In the genomic region with DNA sequence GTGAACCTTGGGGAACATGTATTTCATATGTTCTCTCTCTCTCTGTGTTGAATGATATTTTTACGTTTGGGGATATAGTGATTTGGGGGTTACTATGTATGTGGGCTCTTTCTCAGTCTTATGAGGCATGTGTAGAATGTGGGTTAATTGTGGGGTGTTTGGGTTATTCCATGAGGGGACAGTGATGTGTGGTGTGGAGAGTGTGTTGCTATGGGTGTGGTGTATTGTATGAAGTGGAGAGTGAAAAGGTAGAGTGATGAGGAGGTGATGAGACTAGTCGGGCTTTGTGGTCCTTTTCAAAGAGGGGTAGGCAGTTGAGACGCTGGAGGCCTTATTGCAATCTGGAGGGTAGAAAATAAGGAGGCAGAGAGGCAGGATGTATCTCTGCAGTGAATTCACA, we compare ENCODE assay signal across 8 mouse cellular contexts. TPM values are rescaled to one million over a fixed set of nuclear protein-coding genes. Genes with fewer than 3 reads are reported as not detected.
DNase-seq lines count a peak whose midpoint lies in the region; ATAC-seq lines count a peak whose summit lies in the region.

No protein-coding gene starts in this region.

- WGBS in heart, embryonic 15.5 days: 0% methylated on average over 3 of the region's 3 CpGs
- 0% methylated on average over 3 of the region's 3 CpGs for WGBS in forebrain, embryonic 16.5 days
- WGBS in macrophage (ENCODE audit: missing documents): 3% methylated on average over 3 of the region's 3 CpGs

- intact Hi-C loops in heart, postnatal 10 days (cut with DNase I): no loop called here
- intact Hi-C loops in left cerebral cortex, postnatal 25 days (cut with DNase I): no loop called here

- no peak for ATAC-seq in heart, embryonic 15.5 days (replicated peaks; ENCODE audit: insufficient number of reproducible peaks, insufficient read depth, low FRiP score, low read depth)
- 0 out of 2 replicates have a peak, but pooled peaks have one; percentile 2 for ATAC-seq in forebrain, embryonic 16.5 days
- no peak for ATAC-seq in activated CD4-positive, CD25-positive, alpha-beta regulatory T cell, adult 4 months

- DNase-seq in heart, postnatal 10 days: no peak
- DNase-seq in T-cell, adult 2 months (ENCODE audit: low spot score): peak; percentile 3
- DNase-seq in layer of hippocampus, adult 9-11 months: no peak
- no peak for DNase-seq in left cerebral cortex, postnatal 25 days (ENCODE audit: low spot score in 2 of 2)

- H3K4me1 ChIP-seq in heart, embryonic 15.5 days (replicated peaks): peaks cover 11% of the 10 kb centered on the region
- peaks cover 9% of the 10 kb centered on the region for H3K4me1 ChIP-seq in forebrain, embryonic 16.5 days (replicated peaks; ENCODE audit: control insufficient read depth, insufficient read depth, low read length)

- peak overlapping the region; percentile 99 for H3K27ac ChIP-seq in heart, embryonic 15.5 days
- peak overlapping the region; percentile 93 for H3K27ac ChIP-seq in forebrain, embryonic 16.5 days (ENCODE audit: low read length)
- H3K27ac ChIP-seq in macrophage: peak overlapping the region; percentile 45

- peak overlapping the region; percentile 67 for H3K4me3 ChIP-seq in heart, embryonic 15.5 days
- H3K4me3 ChIP-seq in forebrain, embryonic 16.5 days (replicated peaks; ENCODE audit: low read length): peak overlapping the region; percentile 90
- H3K4me3 ChIP-seq in macrophage (ENCODE audit: inconsistent target): peak overlapping the region; percentile 90

- H3K9ac ChIP-seq in heart, embryonic 15.5 days: peak overlapping the region; percentile 74
- H3K9ac ChIP-seq in forebrain, embryonic 16.5 days (replicated peaks; ENCODE audit: low read depth, low read length): peak overlapping the region; percentile 85

- no peaks in the 10 kb centered on the region for H3K9me3 ChIP-seq in heart, embryonic 15.5 days (replicated peaks)
- no peaks in the 10 kb centered on the region for H3K9me3 ChIP-seq in forebrain, embryonic 16.5 days (ENCODE audit: control insufficient read depth, low read length)

- H3K4me2 ChIP-seq in heart, embryonic 15.5 days: peak overlapping the region; percentile 74
- peak overlapping the region; percentile 80 for H3K4me2 ChIP-seq in forebrain, embryonic 16.5 days (ENCODE audit: low read length)

- no peaks in the 10 kb centered on the region for H3K36me3 ChIP-seq in heart, embryonic 15.5 days
- H3K36me3 ChIP-seq in forebrain, embryonic 16.5 days (ENCODE audit: control insufficient read depth, insufficient read depth): no peaks in the 10 kb centered on the region
- H3K36me3 ChIP-seq in macrophage (ENCODE audit: inconsistent target): no peaks in the 10 kb centered on the region

- H3K79me2 ChIP-seq in macrophage (ENCODE audit: inconsistent target): peaks cover 53% of the 10 kb centered on the region

- no peaks in the 10 kb centered on the region for H3K27me3 ChIP-seq in heart, embryonic 15.5 days
- H3K27me3 ChIP-seq in forebrain, embryonic 16.5 days (replicated peaks; ENCODE audit: control insufficient read depth, insufficient read depth, low read length): no peaks in the 10 kb centered on the region

RNA-seq across cellular contexts. Expression of gene Faf1, which starts 0.8 kb away (rescaled TPM):
- polyA plus RNA-seq in heart, embryonic 15.5 days (2015; fragmentation: Nextera tagmentation; extraction: Ambion mirVana): 19.3 TPM in 2 replicates
- total RNA-seq in heart, postnatal 10 days (2021): 10 to 100 TPM; 31.4 to 33.2 TPM
- polyA plus RNA-seq in forebrain, embryonic 16.5 days (2015; fragmentation: Nextera tagmentation; extraction: Ambion mirVana): 28.3 and 32.1 TPM in 2 replicates
- 10 to 100 TPM; 10.6 to 77.5 (median 60.7) TPM for total RNA-seq in macrophage (2018; cell fraction: chromatin; rRNA removed)
- total RNA-seq in macrophage (2018; cell fraction: cytosol; rRNA removed): 10 to 100 TPM; 14.9 to 23.3 (median 18.8) TPM
- 10 to 100 TPM; 11.7 to 51.8 (median 32.3) TPM for total RNA-seq in macrophage (2018; cell fraction: nucleus; rRNA removed)
- 15.1 to 23.0 TPM (median 20.8 TPM) in 3 replicates for polyA plus RNA-seq in macrophage (2018)
- 1 to 10 TPM; 3.7 to 5.0 TPM for polyA plus RNA-seq in activated CD4-positive, CD25-positive, alpha-beta regulatory T cell, adult 4 months (2017; shearing (Covaris generic))
- 10 to 100 TPM; 22.2 to 22.6 TPM for total RNA-seq in left cerebral cortex, postnatal 25 days (2021)

RNA-seq across cellular contexts. Expression of gene Cdkn2c, which starts 10.2 kb away (rescaled TPM):
- 17.1 and 17.5 TPM in 2 replicates for polyA plus RNA-seq in heart, embryonic 15.5 days (2015; fragmentation: Nextera tagmentation; extraction: Ambion mirVana)
- 10 to 100 TPM; 34.0 to 35.0 TPM for total RNA-seq in heart, postnatal 10 days (2021)
- polyA plus RNA-seq in forebrain, embryonic 16.5 days (2015; fragmentation: Nextera tagmentation; extraction: Ambion mirVana): 8.0 and 11.9 TPM in 2 replicates
- total RNA-seq in macrophage (2018; cell fraction: chromatin; rRNA removed): 10 to 100 TPM in 1 of 26 experiments, 1 to 10 TPM in 23, under 1 TPM in 2; 0.52 to 12.3 (median 2.3) TPM
- total RNA-seq in macrophage (2018; cell fraction: cytosol; rRNA removed): 10 to 100 TPM in 18 of 26 experiments, 1 to 10 TPM in 8; 6.8 to 25.0 (median 11.6) TPM
- total RNA-seq in macrophage (2018; cell fraction: nucleus; rRNA removed): 10 to 100 TPM in 3 of 26 experiments, 1 to 10 TPM in 23; 3.4 to 18.4 (median 5.4) TPM
- polyA plus RNA-seq in macrophage (2018): 17.4 to 25.7 TPM (median 19.1 TPM) in 3 replicates
- 10 to 100 TPM; 26.3 to 28.6 TPM for polyA plus RNA-seq in activated CD4-positive, CD25-positive, alpha-beta regulatory T cell, adult 4 months (2017; shearing (Covaris generic))
- 1 to 10 TPM; 3.5 to 4.0 TPM for total RNA-seq in left cerebral cortex, postnatal 25 days (2021)

Comparison
In these comparisons a context has a peak if more than half of its experiments do, and no peak if none do; other contexts are left out.
1. H3K27ac ChIP-seq: peak in every context shown above with its lines; median percentile 99 in heart, embryonic 15.5 days; 93 in forebrain, embryonic 16.5 days; 45 in macrophage.